Mouse (Mus musculus): Measurements from ENCODE around the gene Fam83e.

Gene Fam83e

DNA sequence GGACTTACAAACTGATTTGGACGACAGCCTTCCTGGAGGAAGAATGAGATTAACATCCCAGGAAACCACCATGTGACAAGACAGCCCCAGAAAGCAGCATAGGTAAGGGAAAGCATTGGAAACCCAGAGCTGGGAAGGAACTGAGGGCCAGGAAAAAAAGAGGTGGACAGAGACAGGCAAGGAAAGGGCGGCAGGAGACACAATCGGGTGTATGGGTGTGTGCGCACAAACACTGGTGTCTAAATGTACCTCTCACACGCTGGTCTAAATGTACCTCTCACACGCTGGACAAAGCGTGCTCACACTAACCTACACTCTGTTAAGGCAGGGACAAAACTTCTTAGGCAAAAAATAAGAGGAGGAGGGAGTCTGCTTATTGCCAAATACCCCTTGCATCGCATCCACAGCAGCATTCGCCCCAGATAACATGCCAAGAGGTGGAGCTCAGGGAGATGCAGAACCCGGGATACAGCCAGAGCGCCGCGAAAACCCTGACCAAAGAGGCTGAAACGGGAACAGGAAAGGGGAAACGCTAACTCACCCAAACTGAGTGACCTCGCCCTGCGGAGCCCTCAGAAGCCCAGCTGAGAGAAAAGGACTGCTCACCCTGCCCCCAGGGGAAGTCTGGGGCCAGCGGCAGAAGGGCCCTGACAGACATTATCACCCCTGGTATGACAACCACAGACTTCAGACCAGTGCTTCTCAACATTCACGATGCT lies 5.1 kb upstream of the Fam83e start:
- DNase-seq: peak in 1 of 2 experiments; percentile 31

DNA sequence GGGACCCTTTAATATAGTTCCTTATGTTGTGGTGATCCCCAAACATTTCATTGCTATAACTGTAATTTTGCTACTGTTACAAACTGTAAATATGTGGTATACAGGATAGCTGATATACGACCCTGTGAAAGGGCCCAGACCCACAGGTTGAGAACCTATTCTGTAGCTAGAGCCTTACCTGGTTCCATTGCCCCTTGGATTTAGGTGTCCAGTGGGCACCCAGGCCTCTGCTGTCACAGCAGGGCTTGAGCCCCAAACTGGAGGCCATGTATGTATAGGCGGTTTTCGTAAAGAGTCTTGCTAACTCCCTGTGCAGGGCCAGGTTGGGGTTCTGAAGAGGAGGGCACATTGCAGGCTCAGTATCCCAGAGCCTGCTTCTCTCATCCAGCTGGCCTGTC lies 4.6 kb upstream of the Fam83e start:
- DNase-seq: no peak

DNA sequence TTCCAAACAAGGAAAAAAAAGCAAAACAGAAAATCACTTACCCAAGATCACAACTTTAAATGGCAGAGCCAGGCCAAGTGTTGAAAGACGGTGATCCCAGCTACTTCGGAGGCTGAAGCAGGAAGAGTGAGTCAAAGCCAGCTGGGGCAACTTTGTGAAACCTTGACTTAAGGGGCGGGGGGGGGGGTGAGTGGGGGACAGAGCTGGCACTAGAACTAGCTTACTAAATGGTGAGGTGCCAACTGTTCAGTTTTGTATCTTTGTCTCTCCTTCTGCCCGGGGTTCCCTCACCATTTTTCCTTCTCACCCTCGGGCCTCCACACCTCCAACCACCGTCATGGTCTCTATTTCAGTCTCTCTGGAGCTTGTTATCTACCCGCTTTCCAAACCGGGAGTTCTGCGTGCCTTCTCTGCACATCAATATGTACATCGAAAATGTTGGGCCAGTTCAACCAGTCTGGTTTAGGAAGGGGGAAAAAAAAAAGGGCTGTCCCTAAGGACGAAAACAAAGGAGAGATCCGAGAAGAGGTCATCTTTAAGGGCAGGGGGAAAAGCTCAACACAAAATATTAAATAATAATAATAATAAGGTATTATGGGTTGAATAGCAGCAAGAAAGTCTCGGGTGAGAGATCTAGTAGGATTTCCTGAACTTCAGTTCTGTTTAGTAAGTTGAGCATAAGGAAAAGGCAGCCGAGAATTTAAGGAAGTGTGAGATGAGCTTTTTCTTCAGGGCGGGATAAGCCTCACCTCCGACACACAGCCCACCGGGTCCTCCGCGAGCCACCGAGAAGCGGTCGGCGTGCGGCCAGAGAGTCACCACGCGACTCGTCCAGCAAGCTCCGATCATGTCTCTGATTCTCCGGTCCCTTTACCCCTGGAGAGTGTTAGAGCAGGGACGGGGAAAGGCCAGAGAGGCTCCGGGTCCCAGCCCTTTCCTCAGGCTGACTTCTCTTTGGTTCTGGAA lies 3.8 kb upstream of the Fam83e start:
- DNase-seq: no peak

DNA sequence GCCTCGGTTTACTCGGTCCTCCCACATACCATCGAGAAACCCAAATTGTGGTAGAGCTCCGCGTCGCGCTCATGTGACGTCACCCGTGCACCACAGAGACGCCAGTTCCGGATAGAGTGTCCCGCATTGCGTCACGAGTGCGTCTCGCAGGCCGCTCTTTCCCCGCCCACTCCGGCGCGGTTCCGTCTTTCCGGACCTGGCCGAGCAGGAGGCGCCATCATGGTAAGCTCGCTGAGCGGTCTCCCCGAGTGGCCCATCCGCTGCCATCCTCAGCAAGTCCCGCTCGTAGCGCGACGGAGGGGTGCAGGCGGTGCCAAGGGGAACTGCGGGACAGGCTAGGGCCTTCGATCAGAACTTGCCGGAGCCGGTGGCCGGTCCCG lies 3.1 kb upstream of the Fam83e start, which contains the start of gene Sphk2:
Gene Sphk2, minus strand, starts transcription at position 85 of the 380 bp plus-strand sequence.
- peak; percentile 99 for DNase-seq

DNA sequence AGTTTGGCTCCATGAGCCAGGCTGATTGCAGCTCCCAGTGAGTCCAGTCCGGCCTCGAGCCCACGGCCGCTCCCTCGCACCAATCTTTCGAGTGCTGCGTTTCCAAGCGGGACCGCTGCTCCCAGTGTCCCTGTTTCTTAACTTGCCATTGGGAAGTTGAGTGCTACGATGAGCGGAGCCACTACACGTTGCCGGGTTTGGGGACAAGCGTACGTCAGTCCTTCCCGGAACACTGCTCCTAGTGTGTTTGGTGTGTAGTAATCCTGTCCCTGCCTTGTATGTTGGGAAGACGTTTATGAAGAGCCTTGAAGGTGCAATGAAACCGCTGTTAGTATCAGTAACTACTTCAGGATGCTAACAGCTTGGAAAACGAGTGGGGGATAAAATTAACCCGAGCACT lies 2.7 kb upstream of the Fam83e start:
- DNase-seq: no peak

DNA sequence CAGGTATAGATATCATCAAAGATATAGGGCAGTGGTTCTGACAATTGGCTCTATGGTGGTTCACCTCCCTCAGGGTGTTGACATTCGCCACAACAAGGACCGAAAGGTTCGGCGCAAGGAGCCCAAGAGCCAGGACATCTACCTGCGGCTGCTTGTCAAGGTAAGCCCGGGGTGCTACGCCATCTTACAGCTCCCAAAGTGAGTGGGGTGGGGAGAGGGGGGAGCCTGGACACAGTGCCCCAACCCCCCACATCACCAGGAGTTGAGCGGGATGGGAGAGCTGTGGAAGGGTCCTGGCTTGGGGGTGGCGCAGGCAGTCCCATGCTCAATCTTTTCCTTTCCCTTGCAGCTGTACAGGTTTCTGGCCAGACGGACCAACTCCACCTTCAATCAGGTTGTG lies 1.8 kb upstream of the Fam83e start:
- DNase-seq: no peak

DNA sequence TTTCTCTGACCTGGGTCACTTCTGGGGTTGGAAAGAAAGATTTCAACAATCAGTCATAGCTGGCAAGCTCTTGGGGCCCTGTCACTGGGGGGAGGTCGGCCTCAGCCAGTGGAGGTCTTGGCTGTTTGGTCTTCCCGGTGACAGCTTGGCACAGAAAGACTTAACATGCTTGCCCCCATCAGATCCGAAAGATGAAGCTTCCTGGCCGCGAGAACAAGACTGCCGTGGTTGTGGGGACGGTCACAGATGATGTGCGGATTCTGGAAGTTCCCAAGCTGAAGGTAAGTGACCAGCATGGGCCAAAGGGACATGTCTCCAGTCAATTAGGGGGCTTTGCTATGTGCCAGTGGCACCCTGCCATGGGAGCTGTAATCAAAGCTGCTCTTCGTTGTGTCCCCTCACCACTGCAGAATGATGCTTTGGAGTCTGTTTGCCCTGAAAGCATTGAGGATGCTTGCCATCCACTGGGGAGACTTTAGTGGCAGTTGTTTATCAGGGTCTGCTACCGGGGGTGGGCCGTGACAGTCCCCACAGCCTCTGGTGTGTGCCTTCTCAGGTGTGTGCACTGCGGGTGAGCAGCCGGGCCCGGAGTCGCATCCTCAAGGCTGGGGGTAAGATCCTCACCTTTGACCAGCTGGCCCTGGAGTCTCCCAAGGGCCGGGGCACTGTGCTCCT lies 1.1 kb upstream of the Fam83e start:
- DNase-seq: no peak

DNA sequence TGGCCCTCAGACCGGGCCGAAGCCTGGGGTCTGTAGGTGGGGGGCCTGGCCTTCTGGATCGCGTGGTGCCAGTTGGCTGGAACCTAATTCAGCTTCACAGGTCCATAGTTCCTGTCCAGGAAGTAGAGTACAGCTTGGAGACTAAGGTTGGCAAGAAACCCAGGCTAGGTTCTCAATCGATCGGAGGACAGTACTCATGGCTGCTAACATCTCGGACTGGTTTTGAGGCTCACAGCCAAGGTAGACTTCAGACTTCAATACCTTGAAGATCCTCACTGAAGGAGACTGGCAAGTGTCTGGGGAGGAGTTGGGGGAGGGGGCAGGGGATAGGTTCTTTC lies 191 bp downstream of the Fam83e start:
- no peak for DNase-seq

DNA sequence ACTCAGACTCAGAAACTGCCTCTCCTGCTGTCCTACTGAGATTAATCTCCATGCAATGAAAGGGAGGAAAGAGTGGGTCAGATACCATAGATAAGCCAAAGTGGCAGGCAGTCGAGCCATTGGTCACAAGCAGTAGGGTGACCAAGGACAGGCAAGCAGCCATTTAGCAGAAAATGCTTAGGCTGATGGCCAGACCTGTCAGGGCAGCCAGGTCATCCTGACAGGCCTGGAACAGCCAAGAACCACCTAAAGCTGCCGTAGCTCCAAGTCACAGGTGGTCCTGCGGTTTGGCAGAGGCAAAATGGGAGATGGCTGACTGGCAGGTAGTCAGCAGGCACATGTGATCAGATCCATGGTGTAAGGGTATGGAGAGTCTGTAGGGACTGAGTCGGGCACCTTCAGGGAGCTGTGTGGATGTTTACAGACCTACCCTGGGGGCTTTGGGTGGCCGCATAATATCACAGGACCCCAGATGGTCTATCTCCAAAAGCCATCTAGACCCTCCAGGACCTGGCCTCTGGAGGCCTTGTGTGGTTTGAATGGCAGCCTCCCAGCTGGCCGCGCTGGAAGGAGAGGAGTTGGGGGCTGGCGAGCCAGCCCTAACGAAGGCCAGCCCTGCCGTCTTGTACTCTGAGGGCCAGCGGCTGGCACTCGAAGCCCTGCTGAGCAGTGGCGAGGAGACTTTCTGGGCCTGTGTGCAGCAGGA lies 783 bp downstream of the Fam83e start:
- DNase-seq: no peak

DNA sequence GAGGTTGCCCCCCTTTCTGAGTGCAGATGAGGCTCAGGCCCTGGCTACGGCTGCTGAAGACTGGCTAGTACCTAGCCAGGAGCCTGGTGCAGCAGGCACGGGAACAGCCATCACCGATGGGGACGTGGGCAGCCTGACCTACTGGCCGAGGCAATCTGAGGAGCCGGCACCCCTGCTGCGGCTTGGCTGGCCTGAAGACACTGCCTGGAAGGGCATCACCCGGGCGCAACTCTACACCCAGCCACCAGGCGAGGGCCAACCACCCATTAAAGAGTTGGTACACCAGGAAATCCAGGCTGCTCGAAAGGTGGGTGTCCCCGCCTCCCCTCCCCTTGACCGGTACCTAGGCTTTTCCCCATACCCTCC lies 1.3 kb downstream of the Fam83e start:
- no peak for DNase-seq

DNA sequence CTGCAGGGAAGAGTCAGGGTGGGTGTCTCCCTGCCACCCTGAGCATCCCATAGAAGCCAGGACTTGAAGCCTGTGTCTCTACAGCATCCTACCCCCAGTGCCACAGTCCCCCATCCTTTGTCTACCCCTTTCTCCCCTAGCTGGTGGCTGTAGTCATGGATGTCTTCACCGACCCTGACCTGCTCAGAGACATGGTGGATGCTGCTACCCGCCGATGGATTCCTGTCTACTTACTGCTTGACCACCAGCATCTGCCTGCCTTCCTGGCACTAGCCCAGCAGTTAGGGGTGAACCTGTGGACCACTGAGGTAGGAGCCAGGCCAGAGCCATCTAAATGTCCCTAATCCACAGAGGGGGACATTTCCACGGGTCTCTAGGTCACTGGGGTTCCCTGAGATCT lies 2.3 kb downstream of the Fam83e start:
- no peak for DNase-seq

DNA sequence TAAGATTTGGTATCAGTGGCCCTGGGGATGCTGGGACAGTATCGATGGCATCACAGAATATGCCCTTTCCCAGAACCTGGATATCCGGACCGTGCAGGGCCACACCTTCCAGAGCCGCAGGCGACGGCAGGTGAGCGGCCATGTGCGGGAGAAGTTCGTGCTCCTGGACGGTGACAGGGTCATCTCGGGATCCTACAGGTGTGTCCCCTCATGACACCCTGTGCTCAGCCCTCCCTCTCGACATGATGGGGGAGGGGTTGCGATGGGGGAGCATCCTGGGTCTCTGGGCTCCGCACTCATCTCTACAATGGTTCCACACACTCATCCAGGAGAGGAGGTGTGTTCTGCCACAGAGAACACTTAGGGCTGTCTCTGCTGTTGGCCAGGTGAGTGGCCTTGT lies 2.8 kb downstream of the Fam83e start:
- DNase-seq: no peak

DNA sequence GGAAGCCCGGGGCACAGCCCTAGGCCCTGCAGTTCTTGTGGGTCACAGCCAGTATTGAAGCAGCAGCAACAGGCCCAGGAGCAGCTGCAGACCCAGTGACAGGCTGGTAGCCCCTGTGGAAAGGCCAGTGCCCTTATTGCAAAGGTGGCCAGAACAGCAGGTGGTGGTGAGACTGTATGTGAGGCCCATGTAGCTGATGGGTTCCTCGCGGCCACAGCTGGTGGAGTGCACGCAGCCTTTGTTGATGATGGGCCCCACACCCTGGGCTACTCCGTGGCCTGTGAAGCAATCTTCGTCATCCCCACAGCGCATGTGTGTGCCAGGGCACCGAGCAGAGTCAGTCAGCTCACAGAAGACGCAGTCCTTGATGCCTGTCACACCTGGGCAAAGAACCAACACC lies 4.1 kb downstream of the Fam83e start:
- no peak for DNase-seq

DNA sequence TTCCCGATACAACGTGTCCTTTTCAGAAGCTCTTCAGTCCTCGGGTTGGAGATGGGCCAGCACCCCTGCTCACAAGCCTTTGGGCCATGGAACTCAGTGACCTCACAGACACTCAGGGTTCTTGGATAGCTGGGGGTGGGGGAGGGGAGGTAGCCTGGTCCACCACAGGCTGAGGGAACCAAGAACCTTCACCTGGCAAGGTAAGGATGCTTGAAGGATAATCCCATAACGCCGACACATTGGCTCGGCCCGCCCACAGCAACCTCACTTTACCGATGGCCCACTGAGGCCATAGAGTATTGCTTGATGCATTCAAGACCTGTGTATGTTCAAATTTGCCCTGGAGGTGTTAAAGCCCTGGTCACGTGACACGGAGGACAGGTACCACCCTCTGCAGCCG lies 4.7 kb downstream of the Fam83e start, which contains the start of gene Spaca4:
Gene Spaca4, minus strand, starts transcription at position 101 of the 400 bp plus-strand sequence.
- no peak for DNase-seq

DNA sequence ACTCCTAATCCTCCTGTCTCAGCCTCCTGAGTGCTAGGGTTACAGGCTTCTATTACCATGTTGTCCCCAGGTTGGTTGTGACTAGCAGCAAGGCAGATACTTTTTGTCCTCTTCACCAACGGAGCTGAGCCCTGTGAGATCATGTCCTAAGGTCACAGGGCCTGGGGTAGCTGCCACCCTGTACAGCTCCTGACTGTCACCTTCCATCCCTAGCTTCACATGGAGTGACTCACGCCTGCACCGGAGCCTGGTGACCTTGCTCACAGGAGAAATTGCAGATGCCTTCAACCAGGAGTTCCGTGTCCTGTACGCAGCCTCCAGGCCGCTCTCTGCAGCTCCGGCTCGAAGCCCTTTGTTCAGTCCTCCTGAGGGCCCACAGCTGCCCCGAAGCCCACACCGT lies 5.4 kb downstream of the Fam83e start:
- no peak for DNase-seq

DNA sequence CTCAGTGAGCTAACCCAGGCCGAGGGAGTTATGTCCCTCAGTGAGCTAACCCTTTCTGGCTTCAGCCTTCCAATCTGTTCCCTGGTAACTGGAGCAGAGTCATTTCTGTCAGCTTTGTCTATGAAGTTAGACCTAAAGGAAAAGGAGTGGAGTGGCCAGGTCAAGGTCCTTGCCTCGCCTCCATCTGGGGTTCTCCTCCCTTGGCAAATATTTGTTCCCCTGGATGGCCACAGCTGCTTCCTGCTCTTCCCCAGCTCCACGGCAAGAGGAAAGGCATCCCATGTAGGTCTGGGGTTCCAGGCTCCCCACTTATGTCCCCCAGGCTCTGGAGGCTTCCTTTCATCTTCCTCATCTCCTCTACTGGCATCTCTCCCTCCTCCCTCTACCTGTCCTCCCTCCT lies 6.6 kb downstream of the Fam83e start:
- DNase-seq: no peak

DNA sequence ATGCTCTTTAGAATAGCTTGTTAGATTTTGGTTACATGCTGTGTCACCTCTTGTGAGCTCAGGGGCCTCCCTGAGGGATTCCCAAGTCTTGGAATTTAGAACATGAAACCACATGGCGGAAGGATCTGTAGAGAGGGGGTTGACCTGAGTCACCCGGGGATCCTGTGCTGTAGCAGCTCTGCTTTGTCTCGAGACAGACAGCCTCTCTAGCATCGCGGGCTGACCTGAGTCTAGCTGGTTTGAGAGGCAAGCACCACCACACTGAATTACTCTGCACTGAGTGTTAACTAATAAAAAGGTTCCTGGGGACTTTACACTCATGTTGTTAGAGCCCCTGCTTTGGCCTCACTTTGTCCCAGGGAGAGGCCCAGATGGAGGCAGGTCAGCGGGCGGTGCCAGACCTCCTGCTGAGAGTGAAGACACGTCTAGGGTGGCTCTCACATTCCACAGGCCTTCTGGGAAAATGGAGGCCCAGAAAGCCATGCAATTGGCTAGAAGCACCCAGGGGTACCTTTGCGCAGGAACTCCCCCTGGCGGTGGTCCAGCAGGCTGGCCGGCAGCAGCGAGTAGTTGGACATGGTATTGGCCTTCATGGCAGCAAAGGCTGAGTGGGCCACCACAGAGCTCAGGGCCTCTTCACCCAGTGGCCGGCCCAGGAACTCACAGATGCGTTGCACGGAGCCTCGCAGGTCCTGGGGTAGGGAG lies 9.9 kb downstream of the Fam83e start:
- peak; percentile 49 to 77 for DNase-seq

DNA sequence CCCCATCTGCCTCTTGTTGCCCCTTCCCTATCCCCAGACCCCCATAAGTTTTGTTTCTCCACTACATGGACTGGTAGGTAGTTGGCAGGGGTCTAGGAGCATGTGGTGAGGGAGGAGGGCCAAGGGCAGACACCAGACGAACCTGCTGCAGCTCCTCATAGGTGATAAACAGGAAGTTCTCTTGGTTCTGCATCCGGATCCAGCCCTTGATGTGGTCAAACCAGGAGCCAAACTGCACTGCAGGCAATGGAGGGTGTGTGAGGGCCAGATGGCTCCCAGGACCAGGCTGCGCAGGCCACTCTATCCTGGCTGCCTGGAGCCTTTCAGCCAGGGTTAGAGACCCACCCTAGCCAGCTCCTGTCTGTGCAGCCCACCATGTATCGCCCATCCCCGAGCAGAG lies 12.5 kb downstream of the Fam83e start:
- no peak for DNase-seq

DNA sequence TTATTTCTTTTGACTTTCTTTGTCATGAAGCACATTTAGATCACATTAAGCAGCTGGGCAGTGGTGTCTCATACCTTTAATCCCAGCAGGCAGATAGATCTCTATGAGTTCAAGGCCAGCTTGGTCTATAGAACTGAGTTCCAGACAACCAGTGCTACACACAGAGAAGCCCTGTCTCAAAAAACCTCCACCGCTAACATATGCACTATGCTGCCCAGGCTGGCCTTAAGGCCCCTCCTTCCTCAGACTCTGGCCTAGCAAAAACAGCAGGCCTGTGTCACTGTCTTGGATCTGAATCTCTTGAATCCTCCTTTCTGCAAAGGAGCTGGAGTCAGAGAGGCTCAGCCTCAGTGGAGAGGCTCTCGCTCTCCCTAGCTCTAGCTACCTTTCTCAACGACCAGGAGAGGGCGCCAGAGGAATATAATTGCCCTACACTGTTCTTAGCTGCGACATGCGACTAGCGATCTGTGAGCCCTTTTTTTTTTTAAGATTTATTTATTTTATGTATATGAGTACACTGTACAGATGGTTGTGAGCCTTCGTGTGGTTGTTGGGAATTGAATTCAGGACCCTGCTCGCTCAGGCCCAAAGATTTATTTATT lies 18.3 kb downstream of the Fam83e start:
- peak; percentile 89 to 94 for DNase-seq

DNA sequence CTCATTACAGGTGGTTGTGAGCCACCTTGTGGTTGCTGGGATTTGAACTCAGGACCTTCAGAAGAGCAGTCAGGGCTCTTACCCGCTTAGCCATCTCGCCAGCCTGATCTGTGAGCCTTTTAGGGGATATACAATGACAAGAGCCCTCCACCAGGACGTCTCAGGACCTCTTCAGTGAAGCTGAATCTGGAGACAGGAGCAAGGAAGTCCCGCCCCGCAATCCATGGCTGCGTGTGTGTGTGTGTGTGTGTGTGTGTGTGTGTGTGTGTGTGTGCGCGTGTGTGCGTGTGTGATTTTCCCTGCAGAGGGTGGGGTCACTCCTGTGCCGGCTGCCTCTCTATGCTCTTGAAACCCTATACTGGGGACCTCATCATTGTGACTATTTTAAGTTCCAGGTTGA lies 18.8 kb downstream of the Fam83e start:
- no peak for DNase-seq

DNA sequence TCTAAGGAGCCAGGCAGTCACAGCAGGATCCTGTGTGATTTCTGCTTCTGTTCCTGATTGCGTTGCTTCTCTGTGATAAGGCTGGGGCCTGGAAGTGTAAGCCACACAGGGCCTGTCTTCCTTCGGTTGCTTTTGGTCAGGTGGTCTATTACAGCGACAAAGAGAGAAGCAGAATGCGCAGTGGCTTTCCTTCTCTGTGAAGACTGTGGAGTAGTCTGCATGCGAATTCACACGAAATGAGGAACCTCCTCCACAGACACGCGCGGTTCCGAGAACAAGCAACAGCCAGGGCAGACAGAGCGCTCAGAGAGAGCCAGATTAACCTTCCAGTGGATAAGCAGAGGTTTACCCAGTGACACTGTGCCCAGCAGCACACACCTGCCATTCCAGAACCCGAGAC lies 20.3 kb downstream of the Fam83e start:
- DNase-seq: no peak

DNA sequence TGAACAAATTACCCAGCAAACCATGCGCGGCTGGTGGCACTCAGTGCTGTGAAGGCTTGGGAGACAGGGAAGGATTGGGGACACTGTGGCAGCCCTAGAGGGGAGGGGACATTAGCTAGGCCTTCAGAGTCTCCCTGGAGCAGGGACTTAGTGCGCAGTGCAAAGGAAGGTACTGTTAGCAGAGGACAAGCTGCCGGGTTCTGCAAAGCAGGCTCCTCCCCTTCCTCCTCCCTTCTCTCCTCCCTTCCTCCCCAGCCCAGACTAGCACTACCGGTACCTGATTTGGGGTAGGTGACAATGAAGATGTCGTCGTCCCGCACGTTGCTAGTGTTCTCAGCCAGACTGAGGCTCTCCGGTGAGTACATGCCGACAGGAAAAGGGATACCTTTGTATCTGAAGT lies 20.8 kb downstream of the Fam83e start:
- no peak for DNase-seq

All from kidney, postnatal 36 days (tissue).